Mouse (Mus musculus) cortical plate, adult 2 months (tissue): ENCODE results near the gene Olfr1148.

Experiments used
- CTCF ChIP-seq: fragments of 200-500 bp; IDR thresholded peaks from 2 replicates; pipeline ENCODE4 v1.5.1; 2011; ENCODE audit warnings: mild to moderate bottlenecking, control low read depth, low read length; ENCODE audit not compliant: insufficient read depth; ENCODE audit errors: extremely low read depth
- POLR2A ChIP-seq: fragments of 200-500 bp; IDR thresholded peaks from 2 replicates; pipeline ENCODE4 v1.6.1; 2011; ENCODE audit warnings: mild to moderate bottlenecking, low read length, control low read depth; ENCODE audit not compliant: insufficient read depth; ENCODE audit errors: extremely low read depth

DNA sequence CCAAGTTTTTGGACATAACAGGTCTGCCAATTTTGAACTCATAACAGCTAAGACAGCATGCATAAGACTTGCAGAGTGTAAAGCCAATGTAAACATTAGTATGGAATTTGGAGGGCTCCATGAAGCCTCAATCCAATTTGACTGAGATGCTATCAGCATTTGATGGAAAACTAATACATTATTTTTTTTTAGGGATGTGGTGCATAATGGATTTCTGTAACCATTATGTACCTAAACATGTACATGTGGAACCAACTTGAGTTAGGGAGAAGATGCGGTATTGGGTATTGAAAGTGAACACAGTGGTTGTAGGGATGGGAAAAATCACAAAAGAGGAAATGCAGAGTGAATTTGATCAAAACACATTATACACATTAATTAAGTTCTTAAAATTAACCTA is at the start of gene Olfr1148:
- no peak for TF ChIP-seq POLR2A
- no peak for TF ChIP-seq CTCF
